In genomic region chr1:119051192-119051937, GRCm38 (mm10) we compare ENCODE assay signal across 8 mouse cellular contexts. TPM values are rescaled to one million over a fixed set of nuclear protein-coding genes. Genes with fewer than 3 reads are reported as not detected.
A peak's percentile ranks its signal among the peaks of the same experiment; 100 is the strongest.
DNase-seq lines count a peak whose midpoint lies in the region; ATAC-seq lines count a peak whose summit lies in the region.

No protein-coding gene starts in this region.

- H3K4me1 ChIP-seq in lung, embryonic 16.5 days (replicated peaks; ENCODE audit: control insufficient read depth, insufficient read depth, low read length), result peaks cover 56% of the 10 kb centered on the region
- H3K4me1 ChIP-seq in forebrain, embryonic 10.5 days, result peaks cover 85% of the 10 kb centered on the region
- peaks cover 61% of the 10 kb centered on the region for H3K4me1 ChIP-seq in limb, embryonic 12.5 days (replicated peaks)
- H3K4me1 ChIP-seq in neural tube, embryonic 15.5 days, result peaks cover 63% of the 10 kb centered on the region

- WGBS in lung, embryonic 16.5 days, result 2% methylated on average over 21 of the region's 21 CpGs
- 3% methylated on average over 21 of the region's 21 CpGs for WGBS in forebrain, embryonic 10.5 days
- WGBS in limb, embryonic 12.5 days, result 4% methylated on average over 21 of the region's 21 CpGs
- WGBS in neural tube, embryonic 15.5 days, result 5% methylated on average over 21 of the region's 21 CpGs

- no peaks in the 10 kb centered on the region for H3K36me3 ChIP-seq in lung, embryonic 16.5 days (ENCODE audit: control insufficient read depth, insufficient read depth, low read length)
- peaks cover under 1% of the 10 kb centered on the region; the same call in 1 of the 2 replicates for H3K36me3 ChIP-seq in forebrain, embryonic 10.5 days (replicated peaks)
- H3K36me3 ChIP-seq in limb, embryonic 12.5 days, result no peaks in the 10 kb centered on the region
- no peaks in the 10 kb centered on the region for H3K36me3 ChIP-seq in neural tube, embryonic 15.5 days

- H3K9me3 ChIP-seq in lung, embryonic 16.5 days (ENCODE audit: control insufficient read depth, low read length), result no peaks in the 10 kb centered on the region
- H3K9me3 ChIP-seq in forebrain, embryonic 10.5 days, result no peaks in the 10 kb centered on the region
- H3K9me3 ChIP-seq in limb, embryonic 12.5 days, result no peaks in the 10 kb centered on the region
- H3K9me3 ChIP-seq in neural tube, embryonic 15.5 days (replicated peaks), result no peaks in the 10 kb centered on the region

- no peak; the same call in 1 of the 2 replicates for ATAC-seq in lung, embryonic 16.5 days (ENCODE audit: low read depth)
- no peak for ATAC-seq in limb, embryonic 12.5 days (ENCODE audit: insufficient number of reproducible peaks, insufficient read depth, low FRiP score, low TSS enrichment, low read depth)
- ATAC-seq in neural tube, embryonic 15.5 days (ENCODE audit: low FRiP score), result no peak

- H3K27ac ChIP-seq in lung, embryonic 16.5 days (ENCODE audit: low read length), result peak overlapping the region; percentile 88
- peak overlapping the region; percentile 98 for H3K27ac ChIP-seq in forebrain, embryonic 10.5 days
- peak overlapping the region; percentile 99 for H3K27ac ChIP-seq in limb, embryonic 12.5 days
- H3K27ac ChIP-seq in neural tube, embryonic 15.5 days (replicated peaks), result peak overlapping the region; percentile 77

- H3K9ac ChIP-seq in lung, embryonic 16.5 days (ENCODE audit: low read length), result peak overlapping the region; percentile 73
- H3K9ac ChIP-seq in limb, embryonic 12.5 days (replicated peaks), result peak overlapping the region; percentile 89
- 0 out of 2 replicates have a peak overlapping the region, but pooled peaks have one; percentile 45 for H3K9ac ChIP-seq in neural tube, embryonic 15.5 days (replicated peaks)

- no peak for DNase-seq in lung, postnatal 14 days
- no peak for DNase-seq in forebrain, embryonic 10.5 days (ENCODE audit: extremely low spot score, low spot score)
- DNase-seq in adrenal gland, postnatal 36 days, result no peak
- no peak for DNase-seq in cerebellum, adult 9-10 months
- DNase-seq in thymus, postnatal 36 days, result no peak

- peaks cover 43% of the 10 kb centered on the region for H3K27me3 ChIP-seq in lung, embryonic 16.5 days (ENCODE audit: control insufficient read depth, insufficient read depth, low read depth, low read length)
- H3K27me3 ChIP-seq in forebrain, embryonic 10.5 days (ENCODE audit: poor library complexity, severe bottlenecking), result peaks cover 29% of the 10 kb centered on the region
- H3K27me3 ChIP-seq in limb, embryonic 12.5 days, result 0 out of 2 replicates have a peak, but pooled peaks cover 3% of the 10 kb centered on the region
- peaks cover 37% of the 10 kb centered on the region for H3K27me3 ChIP-seq in neural tube, embryonic 15.5 days (replicated peaks)

- H3K4me2 ChIP-seq in lung, embryonic 16.5 days (ENCODE audit: low read depth, low read length), result peak overlapping the region; percentile 92
- H3K4me2 ChIP-seq in limb, embryonic 12.5 days, result peak overlapping the region; percentile 71
- H3K4me2 ChIP-seq in neural tube, embryonic 15.5 days, result peak overlapping the region; percentile 97

- H3K4me3 ChIP-seq in lung, embryonic 16.5 days (ENCODE audit: low read length), result peak overlapping the region; percentile 59
- H3K4me3 ChIP-seq in forebrain, embryonic 10.5 days, result peak overlapping the region; percentile 71
- H3K4me3 ChIP-seq in limb, embryonic 12.5 days (replicated peaks), result peak overlapping the region; percentile 72
- peak overlapping the region; percentile 48 for H3K4me3 ChIP-seq in neural tube, embryonic 15.5 days (replicated peaks)

RNA-seq across cellular contexts. Expression of gene Gli2, which starts 2.1 kb away (rescaled TPM):
- 5.6 and 6.3 TPM in 2 replicates for polyA plus RNA-seq in lung, embryonic 16.5 days (2015; fragmentation: Nextera tagmentation; extraction: Ambion mirVana)
- polyA plus RNA-seq in forebrain, embryonic 10.5 days (2016; fragmentation: Nextera tagmentation; extraction: Ambion mirVana), result 12.9 and 13.0 TPM in 2 replicates
- polyA plus RNA-seq in limb, embryonic 12.5 days (2016; fragmentation: Nextera tagmentation; extraction: Ambion mirVana), result 14.2 and 18.2 TPM in 2 replicates
- 1.6 and 3.1 TPM in 2 replicates for polyA plus RNA-seq in neural tube, embryonic 15.5 days (2015; fragmentation: Nextera tagmentation; extraction: Ambion mirVana)
- under 1 TPM; 0.60 to 0.66 TPM for total RNA-seq in adrenal gland, postnatal 36 days (2021)
